Mouse (Mus musculus) spleen, adult 2 months (tissue): ENCODE measurements around the gene Lef1.

Experiments used
- CTCF ChIP-seq: fragments of 200-500 bp; IDR thresholded peaks from 2 replicates; pipeline ENCODE4 v1.5.1; 2011; ENCODE audit warnings: mild to moderate bottlenecking, inconsistent platforms; ENCODE audit not compliant: insufficient read depth, insufficient read length, insufficient replicate concordance; ENCODE audit errors: extremely low read depth
- POLR2A ChIP-seq: fragments of 200-500 bp; IDR thresholded peaks from 2 replicates; pipeline ENCODE4 v1.6.1; 2011; ENCODE audit warnings: low read depth, low read length, inconsistent platforms

- TF ChIP-seq CTCF (no peak), POLR2A (no peak)
These were observed 16.5 kb upstream of the Lef1 start for GRCm38 (mm10) chr3:131093736-131094135.
